Mouse (Mus musculus) neutrophil, adult 5-6 weeks (primary cell): Measurements from ENCODE around the gene Rgs3. TPM values are rescaled to one million over a fixed set of nuclear protein-coding genes. Genes with fewer than 3 reads are reported as not detected.

Source experiments
- ATAC-seq: fragments of 151-379, 151-347 bp; 2 replicates; pipeline ENCODE4 v1.8.0; 2017; ENCODE audit warnings: mild to moderate bottlenecking, moderate TSS enrichment; ENCODE audit not compliant: insufficient number of reproducible peaks, poor library complexity, low FRiP score, severe bottlenecking; ENCODE audit errors: extremely low read depth
- total RNA-seq: library from RNA; stranded (forward); fragments of 200-1000 nt; gene quantifications from 2 replicates; pipeline ENCODE4 v1.2.3, GENCODE M21; 2017

Gene Rgs3
- total RNA-seq, 1 experiment from 2014 or later, result 166 TPM

DNA sequence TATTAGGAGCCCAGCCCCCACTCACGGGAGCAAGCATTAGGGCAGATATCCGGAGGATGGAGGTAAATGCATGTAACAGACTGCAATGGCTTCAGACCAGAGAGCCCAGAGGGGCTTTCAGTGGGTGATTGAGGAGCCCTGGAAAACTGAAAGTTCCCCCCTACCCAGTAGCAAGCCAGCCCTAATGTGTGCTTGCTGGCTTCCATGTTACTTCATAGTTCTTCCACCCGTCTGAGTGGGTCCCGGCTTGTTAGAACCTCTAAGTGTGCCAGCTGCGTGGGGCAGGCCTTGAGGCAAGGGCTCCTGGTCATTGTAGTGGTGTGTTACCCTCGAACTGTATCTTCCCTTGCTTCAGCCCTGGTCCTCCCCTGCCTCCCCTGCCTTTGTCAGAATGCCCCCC, 168.8 kb downstream of the Rgs3 start:
- ATAC-seq, result no peak

DNA sequence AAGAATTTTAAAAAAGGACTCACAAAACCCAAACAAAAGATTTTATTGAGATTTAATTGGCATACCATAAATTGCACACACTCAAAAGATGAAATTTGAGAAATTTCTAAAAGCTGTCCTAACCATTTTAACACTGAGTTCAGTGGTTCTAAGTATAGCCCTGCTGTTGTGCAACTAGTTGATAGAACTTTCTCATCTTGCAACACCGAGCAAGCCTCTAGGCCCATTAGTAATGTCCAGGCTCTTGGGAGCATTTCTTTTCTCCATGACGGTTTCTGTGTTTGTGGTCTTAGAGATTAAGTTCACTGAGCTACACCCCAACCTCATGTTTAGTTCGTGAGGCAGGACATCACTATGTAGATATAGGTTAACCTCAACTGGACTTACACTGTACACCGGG, 169.5 kb downstream of the Rgs3 start:
- ATAC-seq, result no peak

DNA sequence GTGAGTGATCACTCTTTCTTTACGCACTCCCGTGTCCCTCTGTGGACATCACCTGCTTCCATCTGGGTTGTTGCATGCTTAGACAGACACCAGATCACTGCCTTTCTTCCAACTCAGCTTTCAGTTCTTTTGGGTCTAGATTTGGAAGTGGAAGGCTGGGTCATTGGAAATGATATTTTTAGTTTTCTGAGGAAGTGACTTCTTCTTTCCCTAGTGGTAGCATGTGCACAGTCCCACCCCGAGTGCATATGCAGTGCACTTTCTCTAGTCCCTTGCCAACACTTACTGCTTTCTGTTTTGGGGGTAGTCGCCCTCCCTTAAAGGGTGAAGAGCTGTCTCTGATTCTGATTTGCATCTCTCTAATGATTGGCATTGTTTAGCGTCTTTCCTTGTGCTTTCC, 170.3 kb downstream of the Rgs3 start:
- no peak for ATAC-seq

DNA sequence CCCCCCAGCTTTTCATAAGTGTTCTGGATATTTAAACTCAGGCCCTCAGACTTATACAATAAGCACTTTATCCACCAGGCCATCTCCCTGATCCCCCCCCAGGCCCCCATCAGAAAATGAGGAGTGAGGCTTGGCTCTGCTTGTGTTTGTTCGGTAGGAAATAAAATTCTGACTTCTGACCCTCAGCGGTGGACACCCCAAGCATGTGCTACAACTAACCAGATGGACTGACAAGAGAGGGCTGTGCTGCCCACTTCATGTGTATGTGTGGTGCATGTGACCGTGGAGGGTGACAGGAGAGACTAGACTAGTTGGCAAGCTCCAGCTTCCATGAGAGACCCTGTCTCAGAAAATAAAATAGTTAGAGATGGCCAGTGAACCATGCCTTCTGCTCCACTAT, 171.2 kb downstream of the Rgs3 start:
- no peak for ATAC-seq

DNA sequence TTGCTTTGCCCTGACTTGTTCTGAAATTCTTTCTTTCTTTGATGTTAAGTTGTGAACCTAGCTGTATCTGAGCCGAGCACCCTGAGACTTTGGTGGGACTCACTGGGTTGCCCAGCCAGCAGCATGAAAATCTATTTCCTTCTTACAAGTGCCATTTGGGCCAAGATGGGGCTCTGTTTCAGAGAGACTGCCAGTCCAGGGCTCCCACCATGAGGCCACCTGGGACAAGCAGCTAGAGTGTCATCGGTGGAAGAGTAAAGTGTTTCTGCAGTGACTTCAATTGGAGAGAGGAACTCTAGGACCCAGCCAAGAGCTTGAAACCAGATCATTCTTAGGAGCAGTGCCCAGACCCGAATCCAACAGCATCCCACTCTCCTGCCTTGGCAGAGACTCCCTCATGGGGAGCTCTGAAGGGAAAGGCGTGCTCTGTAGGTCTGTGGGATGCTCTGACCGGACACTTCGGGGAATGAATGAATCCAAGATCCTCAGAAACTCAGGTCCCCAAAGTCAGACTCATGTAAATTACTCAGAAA, 171.9 kb downstream of the Rgs3 start:
- no peak for ATAC-seq

DNA sequence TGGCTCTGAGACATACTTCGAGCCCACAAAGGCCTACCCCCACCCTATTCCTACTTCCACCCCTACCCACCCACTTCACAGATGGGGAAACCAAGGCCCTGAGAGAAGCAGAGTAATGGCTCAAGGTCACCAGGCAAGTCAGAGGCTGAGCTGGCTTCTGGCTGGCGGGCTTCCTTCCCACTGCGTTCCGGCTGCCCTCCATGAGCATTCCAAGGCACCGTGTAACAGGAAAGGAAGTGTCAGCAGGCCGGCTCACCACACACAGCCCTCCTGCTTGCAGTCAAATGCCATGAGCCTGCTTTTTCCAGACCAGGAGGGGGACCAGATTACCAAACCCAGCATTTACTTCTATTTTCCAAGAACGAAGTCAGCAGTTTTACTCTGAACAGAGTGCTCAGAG, 172.4 kb downstream of the Rgs3 start:
- no peak for ATAC-seq

DNA sequence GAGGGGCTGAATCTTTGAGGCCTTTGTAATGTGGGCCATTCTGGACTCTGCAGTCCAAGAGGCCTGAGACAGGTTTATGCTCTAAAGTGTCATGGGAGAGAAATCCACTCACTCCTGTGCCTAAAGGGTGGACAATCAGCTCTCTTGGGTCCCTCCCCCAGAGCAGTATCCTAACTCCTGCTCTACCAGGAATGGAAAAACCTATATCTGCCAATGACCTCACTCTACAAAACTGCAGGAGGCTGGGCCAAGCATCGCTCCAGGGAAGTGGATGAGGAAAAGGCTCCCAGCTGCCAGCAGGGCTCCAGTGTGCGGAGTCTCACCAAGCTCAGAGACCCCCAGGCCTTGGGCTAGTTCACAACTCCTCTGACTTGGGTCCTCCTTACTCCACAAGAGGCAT, 173.2 kb downstream of the Rgs3 start:
- ATAC-seq, result no peak

DNA sequence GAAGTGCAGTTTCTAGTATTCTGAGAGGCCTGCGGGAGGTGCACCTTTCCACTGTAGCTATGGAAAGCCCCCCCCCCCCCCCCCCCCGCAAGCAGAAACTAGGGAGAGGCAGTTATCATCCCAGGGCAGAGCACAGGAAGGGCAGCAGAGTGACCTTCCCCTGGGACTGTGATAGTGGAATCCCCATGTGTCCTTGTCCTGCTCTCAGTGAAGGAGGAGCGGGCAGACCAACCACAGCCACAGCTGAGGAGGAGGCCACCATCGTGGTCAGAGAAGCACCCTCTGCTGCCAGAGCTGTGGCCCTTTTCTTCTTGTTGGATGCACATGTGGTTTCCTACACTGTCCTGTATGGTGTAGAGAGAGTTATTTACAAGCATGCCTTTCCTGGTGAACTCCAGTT, 174.3 kb downstream of the Rgs3 start:
- no peak for ATAC-seq

DNA sequence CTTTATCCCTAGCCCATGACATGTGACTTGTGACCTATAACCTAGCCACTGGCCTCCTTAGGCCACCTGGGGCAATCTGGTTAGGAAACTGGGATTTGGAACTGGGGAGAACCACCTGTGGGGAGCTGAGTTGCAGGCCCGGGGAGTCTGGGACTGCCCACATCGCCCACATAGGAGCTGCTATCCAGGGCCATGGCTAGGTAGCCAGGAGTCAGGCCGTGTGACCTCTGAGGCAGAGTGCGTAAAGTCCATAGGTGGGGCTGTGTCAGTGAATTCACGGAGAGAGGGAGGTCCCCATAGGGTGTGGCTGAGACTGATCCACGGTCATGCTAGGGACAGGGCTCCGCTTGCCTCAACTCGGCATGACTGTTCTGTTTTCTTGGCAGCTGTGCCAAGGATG, 175.6 kb downstream of the Rgs3 start:
- ATAC-seq, result no peak

DNA sequence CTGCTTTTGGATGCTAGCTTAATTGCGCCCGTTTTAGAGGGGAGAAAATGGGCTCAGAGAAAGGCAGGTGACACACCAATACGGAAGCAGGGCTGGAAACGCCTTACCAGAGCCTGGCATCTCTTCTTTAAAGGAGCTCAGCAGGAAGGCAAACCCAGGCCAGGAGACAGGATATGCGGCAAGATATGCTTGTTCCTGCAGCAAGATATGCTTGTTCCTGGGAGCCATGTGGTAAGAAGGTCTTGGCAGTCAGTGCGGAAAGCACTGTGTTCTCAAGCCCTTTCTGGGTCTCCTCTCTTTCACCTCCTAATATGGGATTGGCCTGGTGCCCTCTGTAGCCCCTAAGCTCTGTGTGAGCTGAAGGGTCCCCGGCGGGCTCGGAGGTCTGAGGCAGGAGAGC, 176.2 kb downstream of the Rgs3 start:
- ATAC-seq, result no peak

DNA sequence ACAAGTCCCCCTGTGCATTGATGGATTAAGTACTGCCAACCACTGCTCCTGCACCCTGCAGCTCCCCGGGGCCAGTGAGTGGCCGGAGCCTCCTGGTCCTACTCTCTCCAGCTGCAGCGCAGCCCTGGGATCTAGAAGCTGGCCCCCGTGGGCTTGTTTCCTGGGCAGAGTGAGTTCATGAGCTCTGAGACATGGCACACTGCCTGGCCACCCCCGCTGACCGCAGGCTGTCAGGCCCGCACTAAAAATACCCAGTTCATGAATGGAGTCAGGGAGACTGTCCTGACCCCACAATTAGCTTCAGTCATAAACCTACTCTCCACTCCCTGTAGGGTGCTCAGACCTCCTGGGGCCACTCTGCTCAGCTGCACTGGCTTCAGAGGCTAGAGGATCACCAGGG, 176.8 kb downstream of the Rgs3 start:
- ATAC-seq, result no peak

DNA sequence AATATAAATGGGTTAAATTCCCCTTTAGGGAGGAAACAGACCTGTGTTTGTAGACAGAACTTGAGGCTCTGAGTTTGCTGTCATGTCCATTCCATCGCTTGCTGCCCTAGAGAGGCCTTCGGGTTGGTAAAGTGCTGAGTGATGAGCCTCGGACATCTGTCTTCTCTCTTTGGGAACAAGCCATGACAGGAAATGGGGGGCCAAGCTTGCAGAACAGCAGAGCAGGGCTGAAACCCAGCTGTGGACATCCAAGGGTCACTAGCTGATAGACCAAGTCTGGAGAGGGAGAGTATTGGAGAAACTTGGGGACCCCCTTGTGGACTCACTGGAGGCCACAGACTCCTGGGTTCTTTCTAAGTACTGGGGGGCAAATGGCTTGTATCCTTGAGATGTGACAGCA, 177.3 kb downstream of the Rgs3 start:
- ATAC-seq, result no peak

DNA sequence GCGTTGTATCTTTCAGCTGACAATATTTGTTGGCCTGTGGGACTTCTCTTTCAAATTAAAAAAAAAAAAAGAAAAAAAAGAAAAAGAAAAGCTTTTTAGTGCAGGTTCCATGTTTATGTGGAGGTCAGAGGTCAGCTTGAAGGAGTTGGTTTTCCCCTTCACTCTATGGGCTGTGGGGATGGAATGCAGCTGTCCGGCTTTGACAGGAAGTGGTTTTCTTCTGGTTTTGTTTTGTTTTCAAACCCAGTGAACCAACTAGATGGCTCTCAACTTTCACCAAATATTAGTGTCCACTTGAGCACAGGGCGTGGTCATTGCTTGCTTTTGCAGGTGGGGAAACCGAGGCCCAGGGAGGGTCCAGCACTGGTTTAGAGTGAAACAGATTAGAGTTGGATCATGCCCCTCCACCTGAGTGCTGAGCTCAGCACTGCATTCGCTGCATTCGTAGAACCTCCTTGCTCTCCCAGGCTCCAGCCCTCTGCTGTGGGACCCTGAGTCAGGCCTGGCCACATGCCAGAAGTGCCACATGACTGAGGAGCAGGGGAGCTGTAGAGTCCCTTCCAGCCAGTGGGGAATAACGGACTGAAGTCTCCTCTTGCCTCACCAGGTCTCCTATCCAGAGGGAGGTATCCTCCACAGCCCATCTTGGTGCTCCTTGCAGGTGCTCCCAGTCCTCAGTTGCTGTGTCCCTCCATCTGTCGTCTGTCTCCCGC, 178.5 kb downstream of the Rgs3 start:
- ATAC-seq, result no peak

DNA sequence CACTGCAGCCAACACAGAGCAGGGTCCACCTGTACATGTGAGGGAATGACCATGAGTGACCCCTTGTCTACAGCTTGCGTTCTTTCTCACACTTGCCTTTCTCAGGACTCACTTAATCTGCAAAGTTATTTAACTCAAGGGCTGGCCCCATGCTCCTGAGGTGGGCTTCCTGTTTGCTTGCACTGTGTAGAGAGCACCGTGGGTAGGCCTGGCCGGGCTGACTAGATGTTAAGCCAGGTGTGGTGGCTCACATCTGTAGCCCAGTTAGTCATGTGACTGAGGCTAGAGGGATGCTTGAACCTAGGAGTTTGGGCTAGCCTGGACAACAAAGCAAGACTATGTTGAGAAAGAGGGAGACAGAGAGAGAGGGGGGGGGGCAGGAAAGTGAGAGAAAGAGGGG, 179.3 kb downstream of the Rgs3 start:
- ATAC-seq, result no peak

DNA sequence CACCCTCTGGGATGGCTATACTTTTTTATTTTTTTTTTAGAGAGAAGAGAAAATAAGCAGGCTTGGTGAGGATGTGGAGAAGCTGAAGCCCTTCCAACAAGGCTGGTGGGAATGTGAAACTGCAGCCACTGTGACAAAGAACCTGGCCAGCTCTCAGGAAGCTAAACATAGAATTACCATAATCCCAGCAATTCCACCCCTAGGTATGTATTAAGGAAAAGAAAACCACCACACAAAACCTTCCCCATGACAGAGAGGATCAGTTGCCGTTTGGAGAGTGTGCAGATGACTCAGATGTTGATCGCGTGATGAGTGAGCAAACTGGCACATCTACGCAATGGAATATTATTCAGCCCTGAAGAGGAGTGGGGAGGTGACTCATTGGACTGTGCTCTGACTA, 179.9 kb downstream of the Rgs3 start:
- ATAC-seq, result no peak

DNA sequence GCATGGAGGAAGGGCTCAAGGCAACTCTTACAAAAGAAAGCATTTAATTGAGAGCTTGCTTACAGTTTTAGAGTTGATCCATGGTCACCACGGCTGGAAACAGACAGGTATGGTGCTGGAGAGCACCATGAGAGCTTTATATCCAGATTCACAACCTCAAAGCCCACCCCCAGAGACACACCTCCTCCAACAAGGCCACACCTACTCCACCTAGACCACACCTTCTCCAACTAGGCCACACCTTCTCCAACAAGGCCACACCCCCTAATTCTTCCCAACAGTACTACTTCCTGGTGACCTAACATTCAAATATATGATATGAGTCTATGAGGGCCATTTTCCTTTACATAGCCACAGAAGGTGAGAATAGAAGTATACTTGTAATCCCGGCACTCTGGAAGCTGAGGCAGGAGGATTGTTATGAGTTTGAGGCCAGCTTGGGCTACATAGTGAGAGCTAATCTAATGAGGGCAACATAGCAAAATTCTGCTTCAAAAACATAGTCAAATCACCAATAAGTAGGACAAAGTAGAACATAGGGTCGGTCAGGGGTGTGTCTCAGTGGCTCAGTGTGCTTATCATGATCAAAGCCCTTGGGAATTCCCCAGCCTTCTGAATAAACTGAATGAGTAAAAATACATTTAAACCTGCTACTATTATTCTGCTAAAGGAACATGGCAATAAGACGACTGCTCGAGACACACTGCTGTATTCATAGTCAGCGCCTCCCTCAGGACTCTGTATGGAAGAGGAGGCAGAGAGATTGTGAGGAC, 180.8 kb downstream of the Rgs3 start:
- no peak for ATAC-seq

DNA sequence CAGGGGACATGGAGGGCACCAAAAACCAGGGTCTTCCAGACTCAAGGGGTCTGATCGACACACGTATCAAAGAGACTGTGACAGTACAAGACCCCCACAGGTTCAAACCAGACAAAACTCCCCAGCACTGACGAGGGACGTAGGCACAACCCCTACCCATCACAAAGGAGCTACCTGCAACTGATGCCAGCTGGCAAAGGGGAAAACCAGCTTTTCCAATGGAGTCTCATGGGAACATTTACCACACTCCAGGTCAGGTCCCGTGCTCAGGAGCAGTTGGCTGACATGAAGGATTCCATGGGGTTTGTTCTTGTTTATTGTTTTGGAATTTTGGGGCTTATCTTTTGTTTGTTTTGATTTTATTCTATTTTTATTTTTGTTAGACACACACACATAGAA, 181.4 kb downstream of the Rgs3 start:
- ATAC-seq, result no peak

DNA sequence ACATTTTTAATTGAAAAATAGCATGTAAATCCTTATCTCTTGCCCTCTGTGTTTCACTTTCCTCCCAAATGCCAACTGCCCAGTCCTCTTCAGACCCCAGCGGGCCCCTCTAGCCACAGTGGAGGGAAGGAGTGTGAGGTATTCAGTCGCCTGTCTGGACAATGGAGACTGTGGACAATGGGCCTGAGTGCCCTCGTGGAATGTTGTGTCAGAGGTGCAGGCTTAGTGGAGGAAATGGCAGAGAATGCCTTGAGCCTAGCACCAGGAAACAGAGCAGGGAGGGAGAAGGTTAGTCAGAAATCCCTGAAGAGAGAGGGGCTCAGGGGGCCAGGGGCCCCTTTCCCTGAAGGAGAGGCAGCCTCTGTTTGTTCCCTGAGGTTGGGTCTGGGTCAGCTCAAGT, 182.0 kb downstream of the Rgs3 start:
- ATAC-seq, result no peak

DNA sequence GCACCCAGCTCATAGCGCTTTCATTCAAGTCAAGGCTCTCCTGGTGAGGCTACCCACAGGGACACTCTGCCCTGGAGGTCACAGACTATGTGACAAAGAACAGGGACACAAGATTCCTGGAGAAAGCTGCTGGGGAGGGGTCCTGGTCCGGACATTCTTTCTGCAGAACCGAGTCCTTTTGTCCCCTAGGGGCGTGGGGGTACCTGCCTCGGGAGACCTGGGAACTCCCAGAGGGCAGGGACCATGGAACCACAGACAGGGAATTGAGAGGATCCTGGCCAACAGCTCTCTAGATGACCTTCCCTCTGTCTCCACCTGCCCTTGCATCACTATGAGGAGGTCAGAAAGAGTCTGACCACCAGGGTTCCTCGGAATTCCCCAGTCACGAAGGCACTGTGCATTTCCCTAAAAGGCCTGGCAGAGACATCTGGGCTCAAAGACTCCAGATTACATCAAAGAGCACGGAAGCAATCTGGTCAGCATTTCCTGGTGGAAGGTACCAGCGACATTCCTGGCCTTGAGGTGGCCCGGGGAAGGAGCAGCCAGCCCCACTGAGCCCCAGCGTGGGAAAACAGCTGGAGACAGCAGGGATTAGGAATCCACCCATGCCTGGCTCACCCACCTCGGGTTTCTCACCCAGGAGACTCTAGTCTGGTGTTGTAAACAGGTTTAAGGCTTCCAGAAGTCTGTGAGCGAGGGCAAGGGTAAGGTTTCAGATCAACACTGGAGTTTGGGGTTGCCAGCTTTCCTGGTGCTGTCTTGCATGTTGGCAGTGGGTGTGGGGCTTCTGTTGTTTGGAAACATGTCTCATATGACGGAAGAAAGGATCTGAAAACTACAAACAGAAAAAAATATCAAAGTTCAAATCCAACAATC, 183.5 kb downstream of the Rgs3 start:
- ATAC-seq, result no peak

DNA sequence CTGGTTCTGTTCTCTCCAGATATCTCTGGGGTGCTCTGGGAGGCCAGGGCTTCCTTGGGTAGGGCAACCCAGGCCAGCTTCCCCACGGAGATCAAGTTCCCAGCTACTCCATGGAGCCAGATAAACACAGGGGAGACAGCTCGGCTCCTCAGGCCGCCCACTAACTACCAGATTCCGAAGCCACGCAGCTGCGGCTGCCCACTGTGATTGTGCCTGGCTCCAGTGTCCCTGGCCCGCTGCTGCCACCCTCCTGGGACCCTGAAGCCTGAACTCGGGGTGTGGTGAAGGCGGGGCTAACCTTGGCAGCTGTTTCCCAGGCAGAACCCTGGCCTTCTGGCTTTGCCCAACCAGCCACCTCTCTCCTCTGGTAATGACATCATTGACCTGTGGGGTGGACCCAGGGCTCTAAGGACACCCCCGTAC, 184.9 kb downstream of the Rgs3 start:
- no peak for ATAC-seq
